Mouse (Mus musculus) embryo, embryonic 11 days (tissue): Measurements from ENCODE around the gene Tsen2.

ENCODE experiments used
- DNase-seq: peaks from one replicate; pipeline ENCODE4 v3.0.0-alpha.2; 2015

Tsen2 gene

DNA sequence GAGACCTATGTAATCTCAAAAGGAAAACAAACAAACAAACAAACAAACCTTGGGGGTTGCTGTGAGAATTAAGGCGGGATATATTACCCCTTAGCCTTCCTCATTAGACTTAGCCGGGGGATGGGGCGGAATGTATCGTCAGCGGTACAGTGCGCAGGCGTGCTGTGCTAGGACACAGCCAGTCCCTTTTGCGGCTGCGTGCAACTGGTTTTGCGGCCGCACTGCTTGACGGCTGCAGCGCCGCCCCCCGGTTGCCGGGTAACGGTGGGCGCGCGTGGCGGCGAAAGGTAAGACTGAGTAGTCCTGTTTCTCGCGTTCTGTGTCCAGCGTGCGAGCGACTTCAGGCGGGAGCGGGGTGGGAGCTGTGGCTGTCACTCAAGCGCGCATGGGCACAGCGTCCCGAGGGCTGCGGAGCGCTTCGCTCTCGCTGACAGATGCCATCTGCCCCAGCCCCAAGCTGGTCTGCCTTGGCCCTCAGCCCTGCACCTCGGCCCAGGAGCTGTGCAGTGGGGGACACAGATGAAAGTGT is at the start of gene Tsen2:
Tsen2 (plus strand) TSS at position 223 of the 529 bp plus-strand sequence.
- DNase-seq = peak; percentile 99

DNA sequence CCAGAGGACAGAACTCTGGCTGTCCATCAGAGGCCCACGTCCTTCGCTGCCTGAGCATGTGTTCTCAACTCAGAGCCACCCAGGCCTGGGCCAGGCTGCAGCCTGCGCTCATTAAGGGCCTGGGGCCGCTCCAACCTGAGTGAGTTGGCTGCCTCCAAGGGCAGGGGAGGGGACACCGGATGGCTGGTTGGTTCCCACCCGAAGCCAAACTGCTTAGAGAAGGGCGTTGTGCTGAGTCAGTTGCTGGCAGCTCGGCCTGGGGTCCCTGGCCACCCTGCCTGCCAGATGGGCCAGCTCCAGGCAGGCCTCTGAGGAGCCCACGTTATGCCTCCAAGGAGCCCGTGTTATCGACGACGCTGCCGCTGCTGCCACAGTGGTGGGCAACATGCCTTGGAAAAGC is 44.9 kb upstream of the Tsen2 start:
- no peak for DNase-seq

- no peak for DNase-seq
These were observed 44.2 kb upstream of the Tsen2 start for GRCm38 (mm10) chr6:115500234-115500633.

DNA sequence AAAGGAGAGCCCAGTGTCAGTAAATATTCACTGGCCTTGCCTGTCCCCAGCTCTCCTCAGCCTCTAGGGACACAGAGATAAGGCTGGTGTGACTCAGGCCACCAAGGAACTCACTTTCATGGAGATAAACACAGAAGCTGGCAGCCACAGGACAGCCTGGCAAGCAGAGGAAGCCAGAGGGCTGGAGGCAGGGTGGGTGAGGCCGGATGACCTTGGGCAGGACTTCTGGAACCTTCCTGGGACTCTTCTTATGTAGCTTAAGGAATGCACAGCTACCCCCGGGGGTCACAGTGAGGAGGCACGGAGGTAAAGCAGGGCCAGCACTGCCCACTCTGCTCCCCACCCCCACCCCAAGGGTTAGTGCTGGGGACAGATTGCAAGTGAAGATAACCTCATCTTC is 43.3 kb upstream of the Tsen2 start:
- no peak for DNase-seq

- DNase-seq = no peak
These were observed 41.4 kb upstream of the Tsen2 start for GRCm38 (mm10) chr6:115503038-115503437.

DNA sequence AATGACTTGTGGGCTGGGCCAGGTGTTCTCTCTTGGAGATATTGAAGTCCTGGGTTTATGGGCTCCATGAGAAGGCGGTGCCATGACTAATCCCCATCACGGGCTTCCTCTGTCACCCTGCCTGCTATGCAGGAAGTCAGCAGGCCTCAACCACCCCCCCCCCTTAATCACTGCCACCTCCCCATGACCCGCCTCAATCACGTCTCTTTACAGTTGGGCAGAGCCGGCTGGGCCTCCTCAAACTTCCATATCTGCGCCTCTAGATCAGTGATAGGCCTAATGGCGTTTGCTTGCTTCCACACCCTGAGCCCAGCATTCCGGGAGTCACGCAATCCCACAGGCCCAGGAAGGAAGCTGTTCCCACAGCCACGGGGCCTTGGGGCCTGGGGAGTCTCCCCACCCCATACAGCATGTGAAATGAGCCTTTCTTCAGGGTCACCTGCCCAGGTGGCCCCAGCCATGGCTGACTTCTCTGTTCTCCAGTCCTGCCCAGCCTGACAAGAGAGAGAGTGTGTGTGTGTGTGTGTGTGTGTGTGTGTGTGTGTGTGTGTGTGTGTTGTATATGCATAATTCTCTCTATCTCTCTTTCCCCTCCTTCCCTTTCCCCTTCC is 40.8 kb upstream of the Tsen2 start:
- no peak for DNase-seq

DNA sequence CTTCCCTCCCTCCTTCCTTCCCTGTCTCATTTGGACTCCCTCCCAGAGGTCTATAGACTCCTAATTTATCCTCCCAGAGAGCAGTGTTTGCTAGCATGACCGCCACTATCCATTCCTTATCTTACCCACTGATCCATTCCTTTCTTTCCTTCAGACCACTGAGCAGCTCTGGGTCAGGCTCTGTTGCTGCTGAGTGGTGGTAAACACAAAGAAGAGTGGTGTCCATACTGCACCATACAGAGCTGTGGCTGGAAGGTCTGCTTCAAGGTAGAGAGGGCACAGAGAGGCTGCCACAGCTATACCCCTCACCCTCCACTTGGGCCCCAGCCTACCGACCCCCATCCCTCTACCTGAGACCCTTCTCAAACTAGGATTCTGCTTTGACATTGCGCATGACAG is 40.3 kb upstream of the Tsen2 start:
- DNase-seq = no peak

- DNase-seq = no peak
These were observed 39.5 kb upstream of the Tsen2 start for GRCm38 (mm10) chr6:115504915-115505314.

GRCm38 (mm10) chr6:115506425-115506824 is 38.0 kb upstream of the Tsen2 start:
- DNase-seq = no peak

DNA sequence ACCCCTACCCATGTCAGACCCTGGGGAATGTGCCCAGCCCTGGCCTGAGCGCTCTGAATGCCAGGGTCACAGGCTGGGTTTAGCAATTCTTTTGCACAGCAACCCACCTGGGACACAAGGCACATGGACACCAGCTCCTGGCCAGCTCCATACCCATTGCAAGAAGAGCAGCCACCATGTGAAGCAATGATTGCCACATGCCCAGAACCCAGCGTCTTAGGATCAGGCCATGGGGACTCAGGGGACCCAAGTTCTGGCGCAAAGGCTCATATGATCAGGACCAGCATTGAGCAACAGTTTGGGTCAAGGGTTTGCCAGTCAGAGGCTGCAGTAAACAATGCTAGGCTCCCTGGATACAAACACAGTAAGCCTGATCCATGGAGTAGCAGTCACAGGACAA is 33.0 kb upstream of the Tsen2 start:
- DNase-seq = no peak

DNA sequence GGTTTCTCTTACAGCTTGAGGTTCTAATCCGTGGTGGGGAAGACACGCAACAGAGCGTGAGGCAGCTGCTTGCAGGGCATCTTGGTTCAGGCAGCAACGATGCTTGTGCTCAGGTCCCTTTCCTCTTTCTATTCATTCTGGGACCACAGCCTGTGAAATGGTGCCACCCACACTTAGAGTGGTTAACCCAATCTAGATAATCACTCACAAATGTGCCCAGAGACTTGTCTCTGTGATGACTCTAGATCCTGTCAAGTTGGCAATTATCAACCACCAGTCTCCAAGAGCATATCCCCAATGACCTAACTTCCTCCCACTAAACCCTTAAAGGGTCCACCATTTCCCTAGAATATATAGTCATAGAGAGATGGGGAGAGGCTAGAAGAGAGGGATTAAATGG is 31.3 kb upstream of the Tsen2 start:
- no peak for DNase-seq

DNA sequence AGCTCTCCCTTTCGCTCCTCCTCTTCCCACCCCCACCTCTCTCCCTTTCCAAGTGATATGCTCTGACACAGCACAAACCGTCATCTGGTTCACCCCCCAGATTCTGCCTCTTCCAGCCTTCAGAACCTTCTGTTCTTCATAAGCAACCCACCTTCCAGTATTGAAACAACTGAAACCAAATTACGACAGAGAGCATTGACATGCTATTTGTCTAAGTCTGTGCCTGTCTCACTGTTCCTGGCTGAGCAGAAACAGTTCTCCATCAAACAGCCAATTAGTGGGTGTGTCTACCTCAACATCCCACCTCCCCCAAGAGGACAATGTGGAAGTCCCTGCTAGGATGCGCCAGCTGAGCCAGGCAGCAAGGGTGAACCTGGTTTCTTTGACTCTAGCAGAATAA is 26.6 kb upstream of the Tsen2 start:
- no peak for DNase-seq

GRCm38 (mm10) chr6:115518352-115518751 is 26.1 kb upstream of the Tsen2 start:
- no peak for DNase-seq

DNA sequence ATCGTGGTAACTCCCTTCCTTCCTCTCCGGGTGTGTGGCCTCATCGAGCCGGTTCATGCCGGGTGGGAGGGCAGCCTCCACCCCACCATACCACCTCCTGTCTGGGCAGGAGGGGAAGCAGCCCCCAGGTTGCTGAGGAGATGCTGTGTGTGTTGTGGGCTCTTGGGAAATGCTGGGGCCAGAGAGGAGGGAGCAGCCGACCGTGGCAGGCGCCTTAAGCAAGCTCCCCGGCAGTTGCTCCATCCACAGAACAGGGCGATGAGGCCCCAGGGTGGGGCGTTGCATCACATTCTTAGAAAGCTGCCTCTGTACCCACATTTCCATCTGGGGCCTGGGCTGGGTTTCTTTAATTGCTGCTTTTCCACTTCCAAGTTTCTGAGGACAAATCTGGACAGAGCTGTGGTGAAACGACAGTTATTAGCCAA is 25.2 kb upstream of the Tsen2 start:
- DNase-seq = no peak

- DNase-seq = no peak
These were observed 22.5 kb upstream of the Tsen2 start for GRCm38 (mm10) chr6:115521923-115522322.

GRCm38 (mm10) chr6:115522691-115523146 is 21.7 kb upstream of the Tsen2 start:
- no peak for DNase-seq

DNA sequence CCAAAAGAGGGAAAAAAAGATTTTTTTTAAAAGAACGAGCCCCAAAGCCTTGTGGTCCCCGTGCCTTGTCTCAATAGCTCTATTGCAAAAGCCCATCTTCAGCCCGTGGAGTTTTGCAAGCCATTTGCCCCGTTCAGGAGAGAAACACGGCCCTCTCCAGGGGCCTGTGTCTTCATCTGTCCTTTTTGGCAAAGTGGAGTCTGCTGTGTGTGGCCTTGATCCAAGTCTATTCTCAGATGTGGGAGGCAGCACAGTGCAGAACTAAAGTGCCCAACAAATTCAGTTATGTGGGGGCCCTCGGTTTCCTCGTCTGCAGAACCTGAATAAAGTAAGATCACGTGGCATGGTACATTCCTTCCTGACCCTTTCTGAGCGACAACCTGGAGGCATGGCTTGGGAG is 21.3 kb upstream of the Tsen2 start:
- DNase-seq = no peak

DNA sequence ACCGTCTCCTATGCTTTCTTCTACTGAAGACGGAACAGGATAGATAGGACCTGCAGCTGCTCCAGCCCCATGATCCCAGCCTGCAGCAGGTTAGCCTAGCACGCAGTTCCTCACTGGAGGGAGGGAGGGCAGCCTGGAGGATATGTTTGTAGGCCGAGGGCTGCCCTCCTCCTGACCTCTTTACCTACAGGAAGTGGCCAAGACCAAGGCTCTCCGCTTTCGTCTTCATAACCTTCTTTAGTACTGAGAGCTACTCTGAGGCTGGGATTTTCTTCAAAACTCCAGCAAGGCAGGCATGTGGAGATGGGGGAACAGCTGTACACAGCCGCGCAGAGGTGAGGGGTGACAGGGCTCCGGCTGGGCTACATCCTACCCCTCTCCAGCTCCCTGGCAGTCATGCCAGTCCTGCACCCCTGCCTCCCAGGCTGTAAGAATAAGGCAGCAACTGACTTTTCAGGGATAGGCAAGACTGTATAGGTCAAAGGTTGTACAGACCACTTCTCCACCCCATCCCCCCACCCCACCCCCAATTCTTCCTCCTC is 19.9 kb upstream of the Tsen2 start:
- DNase-seq = no peak

DNA sequence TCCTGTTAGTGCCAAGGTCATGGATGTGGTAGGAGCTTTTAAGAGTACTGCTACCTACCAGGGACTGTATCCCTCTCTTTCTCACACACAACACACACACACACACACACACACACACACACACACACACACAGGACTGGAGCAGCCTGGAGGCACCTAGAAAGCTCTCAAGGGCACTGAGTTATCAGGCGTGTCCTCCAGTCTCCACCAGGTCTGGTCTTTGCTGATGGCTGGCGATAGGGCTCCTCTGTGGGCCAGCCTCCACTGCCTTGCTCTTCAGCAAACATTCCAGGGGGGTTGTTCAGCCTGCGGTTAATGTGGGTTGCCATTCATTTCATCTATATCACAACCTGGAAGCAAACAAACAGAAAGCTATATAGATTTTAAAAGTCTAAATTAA is 17.0 kb upstream of the Tsen2 start:
- no peak for DNase-seq

- DNase-seq = no peak
These were observed 16.1 kb upstream of the Tsen2 start for GRCm38 (mm10) chr6:115528372-115528771.

DNA sequence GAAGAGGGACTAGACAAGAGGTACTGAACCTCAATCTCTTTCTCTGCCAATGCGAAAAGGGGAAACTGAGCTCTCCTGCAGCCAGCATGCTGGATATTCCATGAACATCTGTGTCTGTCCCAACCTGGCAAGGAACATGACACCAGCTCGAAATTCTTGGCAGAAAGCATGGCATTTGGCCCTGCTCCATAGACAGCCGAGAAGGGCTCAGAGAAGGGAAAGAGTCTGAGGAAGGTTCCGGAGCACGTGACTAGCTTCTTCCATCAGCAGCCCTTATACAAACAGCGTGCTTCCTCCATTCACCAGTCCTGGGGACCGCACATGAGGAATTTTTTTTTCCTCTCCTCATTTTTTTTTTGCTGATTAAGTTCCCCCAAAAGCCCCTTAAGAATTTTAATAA is 9.8 kb upstream of the Tsen2 start:
- no peak for DNase-seq

- DNase-seq = no peak
These were observed 8.3 kb upstream of the Tsen2 start for GRCm38 (mm10) chr6:115536169-115536568.

DNA sequence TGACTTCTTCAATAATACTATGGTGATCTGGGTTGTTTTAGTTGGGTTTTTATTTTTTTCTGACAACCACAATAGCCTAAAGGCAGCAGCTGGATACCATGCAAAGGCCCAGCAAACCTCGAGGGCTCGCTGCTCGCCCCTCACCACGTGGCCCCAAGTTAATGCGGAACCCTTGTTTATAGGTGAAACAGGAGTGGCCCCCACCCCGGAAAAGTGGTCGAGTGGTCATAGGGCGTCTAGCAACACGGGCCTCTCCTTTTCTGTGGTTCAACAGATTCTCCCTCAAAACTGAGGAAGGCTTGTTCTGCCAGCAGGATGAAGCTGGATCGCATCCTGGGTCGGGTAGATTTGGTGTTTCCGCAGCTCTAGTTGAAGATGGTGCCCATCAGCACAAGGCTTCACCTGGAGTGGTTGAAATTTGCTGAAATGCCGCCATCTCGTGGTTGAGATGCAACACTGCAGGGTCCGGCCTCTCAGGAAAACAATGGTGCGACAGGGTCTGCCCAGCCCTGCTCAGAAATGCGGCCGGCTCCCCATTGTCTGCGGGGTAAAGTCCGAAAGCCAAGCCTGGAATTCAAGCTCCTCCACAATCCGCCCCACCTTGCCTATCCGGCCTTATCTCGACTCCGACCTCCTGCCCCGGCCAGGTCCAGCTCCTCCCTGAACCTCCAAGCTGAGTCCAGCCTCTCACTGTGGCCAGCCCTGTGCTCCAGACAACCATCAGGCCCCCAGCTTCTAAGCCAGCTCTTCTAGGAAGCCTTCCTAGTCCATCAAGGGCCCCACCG is 5.6 kb upstream of the Tsen2 start:
- peak; percentile 87 for DNase-seq

DNA sequence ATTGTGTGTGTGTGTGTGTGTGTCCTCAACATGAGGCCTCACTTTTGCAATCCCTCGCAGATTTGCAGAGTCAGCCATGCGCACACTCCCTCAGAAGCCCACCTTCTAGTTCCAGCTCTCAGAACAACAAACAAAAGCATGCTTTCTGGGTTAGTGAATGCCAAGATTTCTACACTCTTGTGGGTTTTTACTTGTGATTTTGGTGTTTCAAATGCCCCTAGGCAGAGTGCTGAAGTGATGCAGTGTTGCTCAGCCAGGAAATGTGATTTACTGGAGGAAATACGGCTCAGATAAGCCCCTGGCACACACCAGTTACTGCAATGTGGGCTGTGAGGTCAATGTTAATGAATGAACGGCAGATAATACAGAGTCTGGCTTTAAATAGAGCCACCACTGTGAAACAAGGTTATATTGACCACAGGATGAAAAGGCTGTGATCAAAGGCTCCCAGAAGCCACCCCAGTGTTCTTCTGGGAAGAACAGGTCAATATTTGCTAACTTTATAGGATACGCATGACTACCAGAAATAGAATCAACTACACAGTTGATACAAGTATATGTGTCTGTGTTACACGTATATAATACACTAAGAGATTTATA is 2.7 kb upstream of the Tsen2 start:
- no peak for DNase-seq
